Mouse (Mus musculus) testis, postnatal 10 days (tissue): ENCODE data around the gene Gm20388.

Source experiments
- DNase-seq: peaks from one replicate; pipeline ENCODE4 v3.0.0; 2021; ENCODE audit warnings: low spot score

The Gm20388 gene

GRCm38 (mm10) chr8:120531775-120532516 is 621.3 kb downstream of the Gm20388 start:
- DNase-seq: no peak

- DNase-seq: no peak
Measured at GRCm38 (mm10) chr8:120532517-120533215, 622.0 kb downstream of the Gm20388 start.

- DNase-seq: no peak
Measured at GRCm38 (mm10) chr8:120533380-120533779, 622.7 kb downstream of the Gm20388 start.

GRCm38 (mm10) chr8:120534080-120534479 is 623.4 kb downstream of the Gm20388 start:
- no peak for DNase-seq

DNA sequence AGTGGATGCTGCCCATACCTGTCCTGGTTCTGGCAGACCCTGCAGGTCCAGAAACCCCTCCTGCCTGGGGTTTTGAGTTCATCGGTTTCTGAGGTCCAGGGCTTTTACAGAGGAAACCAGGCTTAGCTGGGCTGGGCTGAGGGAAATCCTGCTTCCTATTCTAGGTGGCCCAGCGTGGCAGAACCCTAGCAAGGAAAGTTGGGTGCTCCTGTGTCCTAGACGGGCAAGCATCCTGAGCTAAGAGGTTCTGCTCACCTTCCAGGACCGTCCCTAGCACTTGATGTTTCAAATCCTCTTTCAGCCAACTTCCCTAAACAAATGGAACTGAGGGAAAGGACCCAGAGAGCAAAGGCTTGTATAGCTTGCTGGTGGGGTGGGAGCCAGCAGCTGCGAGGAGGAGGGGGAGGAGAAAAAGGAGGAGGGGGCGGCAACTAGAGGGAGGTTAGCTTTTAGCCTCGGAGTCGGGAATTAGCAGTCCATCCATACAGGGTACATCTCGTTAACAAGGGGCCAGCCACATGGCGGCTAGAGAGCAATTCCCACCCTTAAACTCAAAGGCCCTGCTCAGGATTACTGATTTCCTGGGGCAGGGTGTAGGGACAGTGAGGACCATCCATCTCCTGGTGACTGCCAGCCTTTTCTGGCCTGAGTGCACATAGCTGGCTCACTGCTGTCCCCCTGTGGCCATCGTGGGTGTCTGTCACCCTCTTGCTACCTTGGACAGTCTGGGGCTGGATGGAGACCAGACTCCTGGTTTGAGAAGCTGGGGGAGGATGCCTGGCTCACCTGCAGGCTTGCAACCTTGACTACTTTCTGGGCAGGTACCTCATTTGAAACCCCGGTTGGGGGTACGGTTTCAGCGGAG is 624.1 kb downstream of the Gm20388 start:
- peak; percentile 83 for DNase-seq

DNA sequence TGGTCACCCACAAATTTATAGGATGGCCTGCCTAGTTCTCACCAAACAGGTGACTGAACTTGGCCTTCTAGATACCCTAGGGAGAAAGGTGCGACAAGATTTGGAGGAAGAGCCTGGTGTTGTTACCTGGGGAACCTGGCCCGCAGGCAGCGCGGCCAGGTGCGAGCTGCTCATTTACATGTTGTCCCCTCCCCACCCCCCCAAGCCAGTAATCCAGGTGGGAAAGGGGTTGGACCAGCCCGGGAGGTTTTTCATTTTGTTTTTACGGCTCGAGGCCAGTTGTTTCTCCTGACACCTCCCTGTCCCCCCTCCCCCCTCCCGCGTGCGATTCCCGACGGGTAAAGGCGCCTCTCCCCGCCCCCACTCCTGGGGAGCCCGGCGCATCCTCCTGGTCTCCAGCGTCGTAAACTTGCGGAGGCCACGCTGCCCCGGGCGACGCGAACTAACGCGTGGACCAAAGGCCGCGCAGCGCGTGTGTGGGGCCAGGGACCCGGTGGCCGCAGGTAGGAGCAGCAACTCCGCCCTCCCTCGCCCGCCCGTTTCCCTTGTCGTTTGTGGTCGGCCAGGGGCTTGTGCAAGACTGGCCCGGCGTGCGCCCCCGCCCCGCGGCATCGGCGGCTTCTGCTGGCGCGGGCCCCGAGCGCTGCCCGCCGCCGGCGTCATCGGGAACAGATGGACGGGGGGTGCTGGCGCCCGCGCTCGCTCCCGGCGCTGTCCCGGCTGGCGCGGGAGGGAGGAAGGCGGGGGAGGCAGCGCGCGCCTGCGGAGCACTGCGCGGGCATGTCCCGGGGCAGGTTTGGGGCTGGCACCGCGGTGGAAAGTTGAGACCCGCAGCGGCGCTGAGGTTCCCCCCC is 625.0 kb downstream of the Gm20388 start:
- peak; percentile 66 for DNase-seq

- DNase-seq: no peak
Measured at GRCm38 (mm10) chr8:120536306-120537206, 625.9 kb downstream of the Gm20388 start.

GRCm38 (mm10) chr8:120537207-120537817 is 626.7 kb downstream of the Gm20388 start:
- DNase-seq: peak; percentile 72

DNA sequence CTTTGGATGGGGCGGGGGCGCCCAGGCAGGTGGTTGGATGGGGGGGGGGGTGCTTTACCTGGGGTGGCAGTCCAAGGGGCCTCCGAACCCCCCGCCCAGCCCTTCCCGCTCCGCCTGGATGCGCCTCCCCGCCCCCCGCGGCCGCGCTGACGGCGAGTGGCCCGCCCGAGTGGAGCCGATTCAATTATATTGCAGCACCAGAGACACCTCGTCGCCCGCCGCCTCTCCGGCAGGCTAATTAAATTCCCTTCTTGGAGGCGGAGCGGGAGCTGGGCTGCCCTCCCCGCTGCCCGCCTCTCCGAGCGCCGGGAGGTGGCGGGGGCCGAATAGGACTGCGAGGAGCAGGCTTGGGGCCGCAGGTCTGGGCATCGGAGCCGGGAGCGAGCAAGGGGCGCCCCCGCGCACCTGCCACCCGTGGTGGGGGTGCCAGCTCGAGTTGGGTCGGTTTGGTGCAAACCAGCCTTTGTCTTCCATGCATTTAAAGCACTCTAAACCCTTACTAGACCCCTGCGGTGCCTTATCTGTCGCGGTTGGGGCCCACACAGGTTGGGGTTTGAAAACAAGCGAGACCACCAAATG is 627.3 kb downstream of the Gm20388 start:
- peak; percentile 64 for DNase-seq

- DNase-seq: peak; percentile 67
Measured at GRCm38 (mm10) chr8:120538397-120539240, 628.0 kb downstream of the Gm20388 start.

GRCm38 (mm10) chr8:120539381-120539774 is 628.7 kb downstream of the Gm20388 start:
- DNase-seq: no peak

- no peak for DNase-seq
Measured at GRCm38 (mm10) chr8:120539775-120540625, 629.4 kb downstream of the Gm20388 start.

- DNase-seq: no peak
Measured at GRCm38 (mm10) chr8:120542995-120543394, 632.4 kb downstream of the Gm20388 start.

GRCm38 (mm10) chr8:120543416-120544055 is 632.9 kb downstream of the Gm20388 start:
- no peak for DNase-seq

DNA sequence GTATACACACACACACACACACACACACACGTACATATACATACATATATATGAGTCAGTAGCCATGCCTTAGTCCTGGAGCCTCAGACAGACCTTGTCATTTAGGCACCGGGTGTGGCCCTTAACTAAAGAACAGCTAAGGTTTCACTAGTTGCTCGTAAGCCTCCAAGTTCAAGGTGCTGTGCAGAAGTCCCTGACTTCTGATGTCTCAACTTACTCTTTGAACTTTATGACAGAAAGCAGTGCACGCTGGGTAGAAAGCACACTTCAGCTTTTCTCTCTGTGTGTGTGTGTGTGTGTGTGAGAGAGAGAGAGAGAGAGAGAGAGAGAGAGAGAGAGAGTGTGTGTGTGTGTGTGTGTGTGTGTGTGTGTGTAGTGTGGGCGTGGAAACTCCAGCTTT is 633.5 kb downstream of the Gm20388 start:
- DNase-seq: no peak

DNA sequence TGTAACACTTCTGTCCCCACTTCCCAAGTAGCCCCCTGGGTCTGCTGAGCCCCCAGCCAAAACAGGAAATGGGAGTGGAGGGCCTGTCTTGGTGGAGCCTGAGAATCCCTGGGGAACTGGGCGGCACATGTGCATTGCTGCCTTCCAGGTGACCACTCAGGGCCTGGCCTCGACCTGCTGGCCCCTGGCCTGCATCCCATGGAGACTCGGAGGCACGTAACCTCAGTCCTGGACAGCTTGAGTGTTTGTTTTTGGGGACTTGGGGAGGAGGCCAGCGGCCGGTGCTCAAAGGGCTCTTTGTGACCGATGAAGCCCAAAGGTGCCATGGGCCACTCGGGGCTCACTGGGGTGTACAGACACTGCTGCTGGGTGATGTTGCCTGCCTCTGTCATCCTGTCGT is 636.9 kb downstream of the Gm20388 start:
- DNase-seq: no peak

- no peak for DNase-seq
Measured at GRCm38 (mm10) chr8:120548313-120548761, 637.7 kb downstream of the Gm20388 start.
